Mouse (Mus musculus) forebrain, embryonic 13.5 days (tissue): Measurements from ENCODE around the gene Gnai3. TPM values are rescaled to one million over a fixed set of nuclear protein-coding genes. Genes with fewer than 3 reads are reported as not detected.

ENCODE experiments used
- ATAC-seq: fragments of 200-750 bp; cut with Nextera tagmentation; 2 replicates; pipeline ENCODE4 v1.8.0; 2017
- H3K27ac ChIP-seq: fragments of 300-500 bp; sonication (generic); 2 replicates; pipeline ENCODE4 v1.5.1; 2015; ENCODE audit warnings: inconsistent platforms, mild to moderate bottlenecking, moderate library complexity
- H3K27me3 ChIP-seq: fragments of 300-500 bp; sonication (generic); 2 replicates; pipeline ENCODE4 v1.6.1; 2015; ENCODE audit warnings: mild to moderate bottlenecking, inconsistent platforms
- H3K36me3 ChIP-seq: fragments of 300-500 bp; sonication (generic); 2 replicates; pipeline ENCODE4 v1.6.1; 2015; ENCODE audit warnings: mild to moderate bottlenecking, inconsistent platforms; ENCODE audit not compliant: poor library complexity, severe bottlenecking
- H3K4me1 ChIP-seq: fragments of 300-500 bp; sonication (generic); 2 replicates; pipeline ENCODE4 v1.6.1; 2015; ENCODE audit warnings: inconsistent platforms
- H3K4me2 ChIP-seq: fragments of 300-500 bp; sonication (generic); 2 replicates; pipeline ENCODE4 v1.6.1; 2015; ENCODE audit warnings: inconsistent platforms, mild to moderate bottlenecking, moderate library complexity
- H3K4me3 ChIP-seq: fragments of 300-500 bp; sonication (generic); 2 replicates; pipeline ENCODE4 v1.5.1; 2015; ENCODE audit warnings: mild to moderate bottlenecking, inconsistent platforms
- H3K9ac ChIP-seq: fragments of 300-500 bp; sonication (generic); 2 replicates; pipeline ENCODE4 v1.6.1; 2015; ENCODE audit warnings: mild to moderate bottlenecking, inconsistent platforms
- H3K9me3 ChIP-seq: fragments of 300-500 bp; sonication (generic); replicated peaks from 2 replicates; pipeline ENCODE4 v1.6.1; 2016; ENCODE audit warnings: inconsistent platforms
- WGBS: fragments of 180-500 bp; shearing (Covaris S2); methylation state at CpG from one replicate; pipeline ENCODE4 v1.1.7; 2015; 5-methylcytosine and 5-hydroxymethylcytosine counted together
- polyA plus RNA-seq: library from polyadenylated mRNA; unstranded; fragments of >200 nt; fragmentation: Nextera tagmentation; extraction: Ambion mirVana; gene quantifications from 2 replicates; pipeline ENCODE4 v1.2.1, GENCODE M21; 2015

Gnai3 gene
- polyA plus RNA-seq = 173 and 180 TPM in 2 replicates

DNA sequence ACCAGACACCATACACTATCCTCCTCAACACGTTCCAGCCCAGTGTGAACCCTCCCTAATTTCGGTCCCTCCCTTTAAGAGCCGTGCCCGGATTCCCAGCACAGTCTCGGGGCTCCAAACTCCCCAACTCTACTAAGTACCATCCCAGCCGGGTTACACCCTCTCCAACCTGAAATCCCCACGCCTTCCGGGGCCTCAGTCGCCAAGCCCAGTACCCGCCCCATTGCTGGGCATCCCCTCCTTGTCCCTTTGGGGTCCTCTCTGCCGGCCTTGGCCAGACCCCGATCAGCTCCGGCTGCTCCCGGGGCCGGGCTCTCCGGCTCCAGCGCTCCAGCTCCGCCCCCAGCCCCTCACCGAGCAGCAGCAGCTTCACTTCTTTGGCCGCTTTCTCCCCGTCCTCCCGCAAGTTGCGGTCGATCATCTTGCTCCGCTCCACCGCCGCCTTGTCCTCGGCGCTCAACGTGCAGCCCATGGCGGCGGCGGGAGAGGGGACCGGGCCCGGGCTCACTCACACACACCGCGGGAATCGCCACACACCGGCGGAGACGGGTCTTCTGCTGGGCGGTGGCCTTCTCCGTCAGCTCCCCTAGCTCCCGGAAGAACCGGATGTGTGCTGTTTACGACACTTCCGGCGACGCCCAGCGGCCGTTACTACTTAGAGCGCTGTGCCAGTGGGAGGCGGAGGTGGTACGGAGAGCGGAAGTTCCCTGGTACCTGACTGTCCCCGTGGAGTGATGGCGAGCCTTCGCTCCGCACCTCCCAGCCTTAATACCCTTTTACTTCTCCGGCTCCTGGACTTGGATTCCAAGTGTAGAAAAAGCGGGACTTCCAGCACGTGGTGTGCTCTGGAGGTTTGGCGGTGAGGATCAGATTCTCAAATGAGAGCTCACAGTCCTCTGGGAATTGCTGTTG lies at the start of gene Gnai3:
Gene Gnai3 (minus strand): TSS at position 613 of the 912 bp plus-strand sequence.
- peaks cover 35% of the 10 kb centered on the region for H3K4me1 ChIP-seq
- peak within 1 kb of the TSS; percentile 91 for H3K27ac ChIP-seq
- H3K4me2 ChIP-seq = peak within 1 kb of the TSS; percentile 72
- under 1% methylated on average over 61 of the region's 63 CpGs for WGBS
- H3K9me3 ChIP-seq = no peaks in the 10 kb centered on the region
- H3K27me3 ChIP-seq = no peaks in the 10 kb centered on the region
- H3K4me3 ChIP-seq = peak within 1 kb of the TSS; percentile 96
- peak; percentile 96 for ATAC-seq
- no peaks in the 10 kb centered on the region for H3K36me3 ChIP-seq
- peak within 1 kb of the TSS; percentile 93 for H3K9ac ChIP-seq

GRCm38 (mm10) chr3:108195287-108195686 lies 49.3 kb upstream of the Gnai3 start:
- Histone ChIP-seq H3K27ac (no peak overlapping the region), H3K36me3 (peaks cover 28% of the 10 kb centered on the region), H3K9ac (no peak overlapping the region), H3K4me3 (no peak overlapping the region), H3K27me3 (no peaks in the 10 kb centered on the region), H3K4me2 (no peak overlapping the region), H3K9me3 (no peaks in the 10 kb centered on the region), H3K4me1 (peaks cover 42% of the 10 kb centered on the region)
- 92% methylated on average over 4 of the region's 4 CpGs for WGBS
- ATAC-seq = no peak

- H3K36me3 ChIP-seq = peaks cover 30% of the 10 kb centered on the region
- 90% methylated on average over 4 of the region's 4 CpGs for WGBS
- no peak overlapping the region for H3K4me2 ChIP-seq
- ATAC-seq = no peak
- no peaks in the 10 kb centered on the region for H3K9me3 ChIP-seq
- no peak overlapping the region for H3K4me3 ChIP-seq
- H3K27ac ChIP-seq = no peak overlapping the region
- H3K4me1 ChIP-seq = peaks cover 44% of the 10 kb centered on the region
- H3K9ac ChIP-seq = no peak overlapping the region
- no peaks in the 10 kb centered on the region for H3K27me3 ChIP-seq
Measured at GRCm38 (mm10) chr3:108193686-108194085, 47.7 kb upstream of the Gnai3 start.

GRCm38 (mm10) chr3:108189897-108190296 lies 44.0 kb upstream of the Gnai3 start:
- peaks cover 44% of the 10 kb centered on the region for H3K4me1 ChIP-seq
- WGBS = 75% methylated on average over 5 of the region's 5 CpGs
- no peak overlapping the region for H3K4me2 ChIP-seq
- no peak for ATAC-seq
- no peaks in the 10 kb centered on the region for H3K9me3 ChIP-seq
- H3K9ac ChIP-seq = 0 out of 2 replicates have a peak overlapping the region, but pooled peaks have one; percentile 1
- 0 out of 2 replicates have a peak, but pooled peaks cover 4% of the 10 kb centered on the region for H3K27me3 ChIP-seq
- H3K36me3 ChIP-seq = peaks cover 30% of the 10 kb centered on the region
- H3K27ac ChIP-seq = no peak overlapping the region
- H3K4me3 ChIP-seq = no peak overlapping the region

GRCm38 (mm10) chr3:108188716-108189490 lies 43.0 kb upstream of the Gnai3 start:
- H3K36me3 ChIP-seq = peaks cover 29% of the 10 kb centered on the region
- H3K9me3 ChIP-seq = no peaks in the 10 kb centered on the region
- no peak overlapping the region for H3K4me2 ChIP-seq
- peaks cover 44% of the 10 kb centered on the region for H3K4me1 ChIP-seq
- 77% methylated on average over 9 of the region's 9 CpGs for WGBS
- H3K27me3 ChIP-seq = peaks cover 11% of the 10 kb centered on the region
- ATAC-seq = no peak
- no peak overlapping the region for H3K9ac ChIP-seq
- no peak overlapping the region for H3K27ac ChIP-seq
- no peak overlapping the region for H3K4me3 ChIP-seq

- Histone ChIP-seq H3K9me3 (no peaks in the 10 kb centered on the region), H3K4me1 (peaks cover 44% of the 10 kb centered on the region), H3K9ac (peak overlapping the region; percentile 78), H3K27ac (no peak overlapping the region), H3K36me3 (peaks cover 23% of the 10 kb centered on the region), H3K27me3 (peaks cover 11% of the 10 kb centered on the region), H3K4me3 (peak overlapping the region; percentile 79), H3K4me2 (peak overlapping the region; percentile 81)
- 63% methylated on average over 20 of the region's 20 CpGs for WGBS
- peak; percentile 11; the same call in 1 of the 2 replicates for ATAC-seq
Measured at GRCm38 (mm10) chr3:108187111-108187795, 41.3 kb upstream of the Gnai3 start.

DNA sequence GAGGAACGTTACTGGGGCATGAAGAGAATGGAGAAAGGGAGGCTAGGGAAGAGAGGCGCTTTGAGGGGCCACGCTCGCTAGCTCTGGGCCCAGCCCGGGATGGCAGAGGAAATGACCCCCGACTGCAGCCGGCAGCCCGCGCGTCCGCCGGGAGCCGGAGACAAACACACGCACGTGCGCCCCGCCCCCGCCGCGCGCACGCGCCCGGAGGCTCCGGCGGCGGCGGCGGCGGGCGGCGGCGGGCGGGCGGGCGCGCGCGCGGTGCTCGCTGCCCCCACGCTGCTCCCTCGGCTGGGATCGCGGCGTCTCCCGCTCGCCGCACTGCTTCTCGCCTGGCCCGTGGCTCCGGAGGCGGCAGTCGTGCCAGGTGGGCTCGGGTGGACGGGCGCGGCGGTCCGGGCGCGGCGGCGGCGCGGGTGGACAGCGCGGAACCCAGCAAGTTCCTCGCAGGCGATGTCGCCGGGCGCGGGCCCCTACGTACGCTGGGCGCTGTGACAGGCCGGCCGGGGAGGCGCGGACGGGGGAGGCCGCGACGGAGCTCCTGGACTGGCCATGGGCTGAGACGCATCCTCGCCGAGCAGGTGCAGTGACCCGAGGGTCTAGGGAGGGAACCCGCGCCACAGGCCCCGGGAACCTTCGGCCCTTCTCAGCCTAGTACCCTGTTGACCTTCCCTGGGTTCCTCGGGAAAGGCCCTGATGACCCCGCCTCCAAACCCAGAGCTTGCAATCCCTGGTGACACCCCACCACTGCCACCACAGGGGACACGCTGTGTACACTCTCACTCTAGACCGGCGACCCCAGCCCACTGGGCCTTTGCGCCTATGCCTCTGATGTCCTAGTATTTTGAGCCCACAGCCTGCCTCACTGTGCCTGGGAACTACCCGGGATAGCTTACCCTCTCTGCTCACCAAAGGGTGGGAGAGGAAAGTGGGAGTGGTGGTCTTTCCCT lies 40.4 kb upstream of the Gnai3 start, which contains the start of gene Amigo1:
Gene Amigo1 (plus strand): TSS at position 238 of the 950 bp plus-strand sequence.
- ATAC-seq = peak; percentile 79
- Histone ChIP-seq H3K27ac (no peak within 1 kb of the TSS), H3K4me2 (peak within 1 kb of the TSS; percentile 81), H3K9ac (peak within 1 kb of the TSS; percentile 78), H3K36me3 (peaks cover 18% of the 10 kb centered on the region), H3K4me1 (peaks cover 42% of the 10 kb centered on the region), H3K4me3 (peak within 1 kb of the TSS; percentile 79), H3K27me3 (peaks cover 11% of the 10 kb centered on the region), H3K9me3 (no peaks in the 10 kb centered on the region)
- WGBS = 1% methylated on average over 55 of the region's 100 CpGs

DNA sequence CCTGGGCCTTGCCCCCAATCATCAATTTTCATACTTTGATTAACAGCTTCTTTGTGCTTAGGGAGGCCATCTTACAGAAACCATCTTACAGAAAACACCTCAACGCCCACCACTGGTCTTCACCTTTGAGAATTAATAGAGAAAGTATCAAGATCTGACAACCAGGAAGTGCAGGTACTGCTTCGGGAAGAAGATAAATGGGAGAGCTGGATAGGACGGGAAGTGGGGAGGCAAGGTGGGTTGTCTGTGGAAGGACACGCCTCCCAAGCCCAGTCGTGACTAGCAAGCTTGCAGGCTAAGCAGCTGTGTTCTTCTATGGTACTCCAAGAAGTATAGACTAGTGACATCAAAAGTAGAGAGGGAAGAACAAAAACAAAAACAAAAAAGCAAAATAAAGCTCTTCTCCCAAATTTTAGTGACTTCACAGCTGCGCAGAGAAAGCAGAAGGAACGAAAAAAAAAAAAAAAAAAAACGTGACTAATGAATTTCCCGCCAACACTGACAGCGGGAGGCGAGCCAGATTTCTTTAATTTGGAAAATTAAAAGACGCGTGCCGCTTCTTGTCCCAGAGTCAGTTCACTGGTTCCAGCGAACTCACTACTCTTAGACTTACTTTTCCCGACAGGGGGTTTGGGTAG lies 39.6 kb upstream of the Gnai3 start:
- 3% methylated on average over 16 of the region's 16 CpGs for WGBS
- Histone ChIP-seq H3K36me3 (peaks cover 18% of the 10 kb centered on the region), H3K4me1 (peaks cover 38% of the 10 kb centered on the region), H3K9ac (peak overlapping the region; percentile 78), H3K27ac (no peak overlapping the region), H3K4me3 (peak overlapping the region; percentile 79), H3K27me3 (peaks cover 11% of the 10 kb centered on the region), H3K9me3 (no peaks in the 10 kb centered on the region), H3K4me2 (peak overlapping the region; percentile 81)
- peak; percentile 41; the same call in 1 of the 2 replicates for ATAC-seq

DNA sequence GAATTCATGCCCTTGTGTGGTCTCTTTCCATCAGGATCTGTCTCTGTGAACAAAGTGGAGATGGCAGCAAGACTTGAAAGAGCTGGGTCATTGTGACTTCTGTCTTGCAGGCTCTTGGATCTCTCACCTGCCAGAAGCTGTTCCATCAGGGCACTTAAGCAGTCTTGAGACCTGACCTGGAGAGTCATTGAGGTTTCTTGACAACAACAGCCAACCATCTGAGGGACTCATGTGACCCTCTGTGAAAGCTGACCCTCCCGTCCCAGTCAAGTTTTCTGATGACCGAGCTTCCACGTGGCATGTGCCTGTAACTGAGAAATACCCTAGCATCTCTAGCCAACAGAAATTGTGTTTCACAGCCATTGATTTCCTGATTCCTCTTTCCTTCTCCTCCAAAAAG lies 38.8 kb upstream of the Gnai3 start:
- H3K36me3 ChIP-seq = peaks cover 17% of the 10 kb centered on the region
- H3K4me3 ChIP-seq = no peak overlapping the region
- H3K4me2 ChIP-seq = no peak overlapping the region
- no peak overlapping the region for H3K27ac ChIP-seq
- peaks cover 11% of the 10 kb centered on the region for H3K27me3 ChIP-seq
- WGBS = 70% methylated on average over 3 of the region's 3 CpGs
- H3K4me1 ChIP-seq = peaks cover 34% of the 10 kb centered on the region
- H3K9me3 ChIP-seq = no peaks in the 10 kb centered on the region
- H3K9ac ChIP-seq = no peak overlapping the region
- ATAC-seq = no peak

GRCm38 (mm10) chr3:108180514-108180913 lies 34.6 kb upstream of the Gnai3 start:
- Histone ChIP-seq H3K27ac (no peak overlapping the region), H3K4me2 (no peak overlapping the region), H3K9ac (no peak overlapping the region), H3K4me3 (no peak overlapping the region), H3K4me1 (peaks cover 8% of the 10 kb centered on the region), H3K9me3 (no peaks in the 10 kb centered on the region), H3K27me3 (peaks cover 11% of the 10 kb centered on the region), H3K36me3 (no peaks in the 10 kb centered on the region)
- no peak for ATAC-seq
- 17% methylated on average over 2 of the region's 2 CpGs for WGBS
